Mouse (Mus musculus): ENCODE results near the gene Ehbp1l1.
"Not testable (repeated sequence)": the region's sequence is repeated elsewhere in the genome, so short reads cannot be mapped to it uniquely, and the experiment has no call there.

Gene Ehbp1l1

GRCm38 (mm10) chr19:5704801-5705571 is 21.1 kb downstream of the Ehbp1l1 start:
- no peak for DNase-seq (ENCODE audit: low spot score)

- no peak for DNase-seq (ENCODE audit: low spot score)
Observed at GRCm38 (mm10) chr19:5704163-5704800, 21.8 kb downstream of the Ehbp1l1 start, which contains the start of gene Kcnk7. Gene Kcnk7 (plus strand): TSS chr19:5704367.

- no peak for DNase-seq (ENCODE audit: low spot score)
Observed at GRCm38 (mm10) chr19:5695849-5696462, 30.2 kb downstream of the Ehbp1l1 start.

- no peak for DNase-seq (ENCODE audit: low spot score)
Observed at GRCm38 (mm10) chr19:5693801-5694200, 32.3 kb downstream of the Ehbp1l1 start.

GRCm38 (mm10) chr19:5692913-5693396 is 33.2 kb downstream of the Ehbp1l1 start:
- DNase-seq (ENCODE audit: low spot score) = no peak

- DNase-seq (ENCODE audit: low spot score) = no peak
Observed at GRCm38 (mm10) chr19:5692086-5692912, 33.8 kb downstream of the Ehbp1l1 start.

GRCm38 (mm10) chr19:5691601-5692000 is 34.5 kb downstream of the Ehbp1l1 start:
- DNase-seq (ENCODE audit: low spot score) = no peak

GRCm38 (mm10) chr19:5690343-5690735 is 35.8 kb downstream of the Ehbp1l1 start:
- no peak for DNase-seq (ENCODE audit: low spot score)

- peak; percentile 75 for DNase-seq (ENCODE audit: low spot score)
Observed at GRCm38 (mm10) chr19:5689565-5690342, 36.4 kb downstream of the Ehbp1l1 start.

- no peak for DNase-seq (ENCODE audit: low spot score)
Observed at GRCm38 (mm10) chr19:5689088-5689428, 37.1 kb downstream of the Ehbp1l1 start.

- DNase-seq (ENCODE audit: low spot score) = peak; percentile 92
Observed at GRCm38 (mm10) chr19:5688200-5689087, 37.7 kb downstream of the Ehbp1l1 start, which contains the start of the genes Map3k11 and Pcnx3. Gene Map3k11 (plus strand): TSS chr19:5688742. Gene Pcnx3 (minus strand): TSS chr19:5688908.

- no peak for DNase-seq (ENCODE audit: low spot score)
Observed at GRCm38 (mm10) chr19:5687738-5688137, 38.4 kb downstream of the Ehbp1l1 start.

GRCm38 (mm10) chr19:5686954-5687353 is 39.2 kb downstream of the Ehbp1l1 start:
- not testable (repeated sequence) for DNase-seq (ENCODE audit: low spot score)

GRCm38 (mm10) chr19:5686437-5686836 is 39.7 kb downstream of the Ehbp1l1 start:
- no peak for DNase-seq (ENCODE audit: low spot score)

- no peak for DNase-seq (ENCODE audit: low spot score)
Observed at GRCm38 (mm10) chr19:5685861-5686260, 40.3 kb downstream of the Ehbp1l1 start.

- DNase-seq (ENCODE audit: low spot score) = no peak
Observed at GRCm38 (mm10) chr19:5685431-5685830, 40.7 kb downstream of the Ehbp1l1 start.

- no peak for DNase-seq (ENCODE audit: low spot score)
Observed at GRCm38 (mm10) chr19:5684985-5685384, 41.1 kb downstream of the Ehbp1l1 start.

GRCm38 (mm10) chr19:5684236-5684635 is 41.9 kb downstream of the Ehbp1l1 start:
- no peak for DNase-seq (ENCODE audit: low spot score)

GRCm38 (mm10) chr19:5680432-5680831 is 45.7 kb downstream of the Ehbp1l1 start:
- no peak for DNase-seq (ENCODE audit: low spot score)

- DNase-seq (ENCODE audit: low spot score) = no peak
Observed at GRCm38 (mm10) chr19:5668372-5668771, 57.7 kb downstream of the Ehbp1l1 start.
